Mouse (Mus musculus): ENCODE measurements at regions not wholly inside any gene's neighbourhood (a gene's known extent, or its start where the extent isn't known, plus 50 kb on each side); places are given as distances from the start of the nearest gene placed in this dataset.

- DNase-seq (ENCODE audit: low spot score) = no peak
These were observed 68.4 kb upstream of the Thpo start for GRCm38 (mm10) chr16:20802724-20803123.

GRCm38 (mm10) chr16:20800038-20800437 lies 65.7 kb upstream of the Thpo start:
- DNase-seq (ENCODE audit: low spot score) = no peak

GRCm38 (mm10) chr16:20798115-20798514 lies 63.8 kb upstream of the Thpo start:
- DNase-seq (ENCODE audit: low spot score) = no peak

GRCm38 (mm10) chr16:20794721-20795120 lies 60.4 kb upstream of the Thpo start:
- DNase-seq (ENCODE audit: low spot score) = peak; percentile 8
